27 mouse cellular contexts compared by ENCODE assay signal in genomic region chr1:183933845-183934244, GRCm38 (mm10).
DNase-seq lines count a peak whose midpoint lies in the region; ATAC-seq and TF ChIP-seq lines count a peak whose summit lies in the region.
"Had no signal": no experiment of that assay in that cellular context is flagged by ENCODE, and none has a peak within 500 bp of the region (broad histone marks: within the 10 kb centered on the region; RNA-seq: fewer than 3 reads in every experiment).

No protein-coding gene starts in this region.

- CTCF ChIA-PET in Patski (lab: Charles Lee), result interaction anchor here (1.1 to 1.3 kb wide), 2 partner anchors 16 to 152 kb away, joined by 3 read pairs; no protein-coding TSS in a partner anchor

- H3K4me2 ChIP-seq in myocyte (ENCODE audit: low read depth), result peak overlapping the region; percentile 46
- H3K4me2 ChIP-seq: embryonic facial prominence, embryonic 15.5 days; forebrain, embryonic 13.5 days; heart, embryonic 15.5 days; intestine, embryonic 15.5 days; limb, embryonic 12.5 days; midbrain, embryonic 11.5 days; neural tube, embryonic 13.5 days had no signal

- H3K79me2 ChIP-seq in myocyte (ENCODE audit: control insufficient read depth, insufficient read depth), result no peaks in the 10 kb centered on the region

- H3K27me3 ChIP-seq in Patski (no peaks in the 10 kb centered on the region), myocyte (ENCODE audit: control insufficient read depth, insufficient read depth, insufficient read length) (no peaks in the 10 kb centered on the region)
- H3K27me3 ChIP-seq: embryonic facial prominence, embryonic 15.5 days; forebrain, embryonic 13.5 days; intestine, embryonic 15.5 days; limb, embryonic 12.5 days; neural tube, embryonic 13.5 days had no signal

- no peak overlapping the region for H3ac ChIP-seq in myocyte (ENCODE audit: control insufficient read depth, insufficient read length)

- no peak for TF ChIP-seq CTCF in Patski (IDR thresholded peaks at IDR 0.05)

- TF ChIP-seq POLR2A in myocyte (IDR thresholded peaks at IDR 0.05; ENCODE audit: insufficient read length, low read depth), result no peak

- peak; percentile 98 for ATAC-seq in Patski
- no peak for ATAC-seq in inflammation-experienced regulatory T-cells, adult 6 months
- ATAC-seq: forebrain, embryonic 13.5 days; hindbrain, embryonic 16.5 days; intestine, embryonic 15.5 days had no signal

- H3K4me3 ChIP-seq in myocyte, result no peak overlapping the region
- H3K4me3 ChIP-seq: embryonic facial prominence, embryonic 10.5 days; embryonic facial prominence, embryonic 15.5 days; forebrain, embryonic 13.5 days; heart, embryonic 10.5 days; heart, embryonic 15.5 days; intestine, embryonic 15.5 days; limb, embryonic 12.5 days; neural tube, embryonic 13.5 days had no signal

- peak; percentile 26 to 35 for DNase-seq in spleen, postnatal 36 days (ENCODE audit: low spot score in 2 of 2)
- no peak for DNase-seq in spleen, adult 18-20 months
- DNase-seq in Patski (ENCODE audit: low read depth, low spot score), result peak; percentile 80
- no peak for DNase-seq in right cerebral cortex, postnatal 14 days
- DNase-seq in ovary, postnatal 36 days (ENCODE audit: low spot score), result no peak
- no peak for DNase-seq in layer of hippocampus, adult 8-10 months (ENCODE audit: low spot score in 2 of 2)
- DNase-seq: adrenal gland, postnatal 25 days; cerebellum, adult 11-12 months; cerebellum, postnatal 14 days; gastrocnemius, postnatal 10 days; kidney, adult 2 months; kidney, postnatal 4 days; lung, postnatal 36 days; retina, postnatal 1 day; thymus, postnatal 14 days had no signal

- POLR2A ChIA-PET in Patski (lab: Charles Lee), result interaction anchor here (0.5 kb wide), 1 partner anchor 104 kb away, joined by 4 read pairs; no protein-coding TSS in a partner anchor

- in situ Hi-C loops in Patski (cut with MboI; ENCODE audit: low pct_unique_long_range_greater_than_20kb), result no loop called here

- H3K36me3 ChIP-seq in myocyte (ENCODE audit: control insufficient read depth, insufficient read depth), result no peaks in the 10 kb centered on the region
- H3K36me3 ChIP-seq: embryonic facial prominence, embryonic 10.5 days; embryonic facial prominence, embryonic 15.5 days; heart, embryonic 10.5 days; heart, embryonic 15.5 days; intestine, embryonic 15.5 days; limb, embryonic 12.5 days; neural tube, embryonic 13.5 days had no signal

TF ChIP-seq in myocyte, 11 proteins besides CTCF, POLR2A, EP300 and RAD21:
- no peak for TF ChIP-seq TCF12 (IDR thresholded peaks at IDR 0.05; ENCODE audit: insufficient read depth, poor library complexity, severe bottlenecking)
- TF ChIP-seq SRF (IDR thresholded peaks at IDR 0.05; ENCODE audit: control insufficient read depth, insufficient read length, low read depth), result no peak
- TF ChIP-seq TCF3 (IDR thresholded peaks at IDR 0.05; ENCODE audit: insufficient read length, low read depth), result no peak
- no peak for TF ChIP-seq CEBPB (IDR thresholded peaks at IDR 0.05; ENCODE audit: insufficient read depth, poor library complexity, severe bottlenecking)
- TF ChIP-seq MAX (IDR thresholded peaks at IDR 0.05; ENCODE audit: low read depth), result no peak
- TF ChIP-seq MYOD1 (IDR thresholded peaks at IDR 0.05; ENCODE audit: control insufficient read depth in 1 of 3, insufficient read length in 2 of 3, low read depth in 2 of 3), result no peak
- no peak for TF ChIP-seq REST (IDR thresholded peaks at IDR 0.05; ENCODE audit: insufficient read depth, insufficient read length)
- TF ChIP-seq E2F4 (IDR thresholded peaks at IDR 0.05; ENCODE audit: insufficient read depth), result no peak
- TF ChIP-seq USF1 (IDR thresholded peaks at IDR 0.05; ENCODE audit: low read depth), result no peak
- TF ChIP-seq POLR2AphosphoS2 (IDR thresholded peaks at IDR 0.05; ENCODE audit: insufficient read length, low read depth), result no peak
- no peak for TF ChIP-seq MYOG (IDR thresholded peaks at IDR 0.05; ENCODE audit: control insufficient read depth in 1 of 3, insufficient read depth in 1 of 3, insufficient read length in 2 of 3, low read depth in 2 of 3)

Comparison
In these comparisons a context has a peak if more than half of its experiments do, and no peak if none do; other contexts are left out.
1. DNase-seq: peak in spleen, postnatal 36 days (2 of 2) and Patski (single experiment); none in spleen, adult 18-20 months (0 of 2), right cerebral cortex, postnatal 14 days (single experiment), ovary, postnatal 36 days (single experiment) and layer of hippocampus, adult 8-10 months (0 of 2).